Comparison of ENCODE assay signal across 10 mouse cellular contexts in genomic region chr16:45877171-45877570, GRCm38 (mm10).
A peak's percentile ranks its signal among the peaks of the same experiment; 100 is the strongest.
DNase-seq lines count a peak whose midpoint lies in the region; ATAC-seq and TF ChIP-seq lines count a peak whose summit lies in the region.
"Had no signal": no experiment of that assay in that cellular context is flagged by ENCODE, and none has a peak within 500 bp of the region (broad histone marks: within the 10 kb centered on the region; RNA-seq: fewer than 3 reads in every experiment).

No protein-coding gene starts in this region.

- H3K4me2 ChIP-seq in heart, embryonic 12.5 days: no peak overlapping the region
- H3K4me2 ChIP-seq in limb, embryonic 13.5 days (replicated peaks): no peak overlapping the region
- no peak overlapping the region for H3K4me2 ChIP-seq in intestine, postnatal 0 days (replicated peaks; ENCODE audit: low read depth)
- no peak overlapping the region for H3K4me2 ChIP-seq in liver, embryonic 11.5 days
- H3K4me2 ChIP-seq: embryonic facial prominence, embryonic 12.5 days had no signal

- no peak overlapping the region for H3K4me3 ChIP-seq in heart, embryonic 12.5 days
- H3K4me3 ChIP-seq in limb, embryonic 13.5 days: no peak overlapping the region
- no peak overlapping the region for H3K4me3 ChIP-seq in intestine, postnatal 0 days (ENCODE audit: low read depth, low read length)
- no peak overlapping the region for H3K4me3 ChIP-seq in liver, embryonic 11.5 days (ENCODE audit: low read depth, low read length)
- H3K4me3 ChIP-seq: embryonic facial prominence, embryonic 12.5 days had no signal

- no peaks in the 10 kb centered on the region for H3K27me3 ChIP-seq in heart, embryonic 12.5 days (replicated peaks)
- no peaks in the 10 kb centered on the region for H3K27me3 ChIP-seq in limb, embryonic 13.5 days
- no peaks in the 10 kb centered on the region for H3K27me3 ChIP-seq in intestine, postnatal 0 days (replicated peaks; ENCODE audit: control insufficient read depth, insufficient read depth, low read length)
- no peaks in the 10 kb centered on the region for H3K27me3 ChIP-seq in liver, embryonic 11.5 days (replicated peaks; ENCODE audit: control insufficient read depth, insufficient read depth, low read length)
- H3K27me3 ChIP-seq: embryonic facial prominence, embryonic 12.5 days had no signal

- DNase-seq in heart, adult 8-10 months (ENCODE audit: low spot score): no peak
- peak; percentile 30 for DNase-seq in urinary bladder, postnatal 14 days (ENCODE audit: low spot score)
- no peak for DNase-seq in urinary bladder, postnatal 10 days (ENCODE audit: low spot score)
- DNase-seq in liver, embryonic 11.5 days (ENCODE audit: low spot score): no peak
- no peak for DNase-seq in adrenal gland, adult 8-10 months
- DNase-seq: liver, postnatal 0 days had no signal

- peaks cover 12% of the 10 kb centered on the region for H3K4me1 ChIP-seq in heart, embryonic 12.5 days (replicated peaks)
- H3K4me1 ChIP-seq in limb, embryonic 13.5 days: peaks cover 42% of the 10 kb centered on the region
- 0 out of 2 replicates have a peak, but pooled peaks cover 6% of the 10 kb centered on the region for H3K4me1 ChIP-seq in intestine, postnatal 0 days (replicated peaks; ENCODE audit: control insufficient read depth, insufficient read depth, low read length)
- no peaks in the 10 kb centered on the region for H3K4me1 ChIP-seq in liver, embryonic 11.5 days (replicated peaks; ENCODE audit: control insufficient read depth, insufficient read depth, low read length)
- H3K4me1 ChIP-seq: embryonic facial prominence, embryonic 12.5 days had no signal

- H3K9me3 ChIP-seq in heart, embryonic 12.5 days (replicated peaks): no peaks in the 10 kb centered on the region
- no peaks in the 10 kb centered on the region for H3K9me3 ChIP-seq in limb, embryonic 13.5 days
- H3K9me3 ChIP-seq in intestine, postnatal 0 days (ENCODE audit: control insufficient read depth): no peaks in the 10 kb centered on the region
- no peaks in the 10 kb centered on the region for H3K9me3 ChIP-seq in liver, embryonic 11.5 days (ENCODE audit: control insufficient read depth, low read length)
- H3K9me3 ChIP-seq: embryonic facial prominence, embryonic 12.5 days had no signal

- no peak for ATAC-seq in heart, embryonic 12.5 days (ENCODE audit: insufficient number of reproducible peaks, low FRiP score)
- ATAC-seq in limb, embryonic 13.5 days (ENCODE audit: low FRiP score, low read depth): peak; percentile 84
- ATAC-seq in intestine, postnatal 0 days: no peak
- ATAC-seq in liver, embryonic 11.5 days (replicated peaks; ENCODE audit: low FRiP score): no peak
- ATAC-seq: liver, postnatal 0 days had no signal

- 75% methylated on average over 5 of the region's 5 CpGs for WGBS in heart, embryonic 12.5 days
- 39% methylated on average over 5 of the region's 5 CpGs for WGBS in limb, embryonic 13.5 days
- 73% methylated on average over 5 of the region's 5 CpGs for WGBS in intestine, postnatal 0 days
- WGBS in liver, embryonic 11.5 days: 77% methylated on average over 5 of the region's 5 CpGs

- H3K36me3 ChIP-seq in heart, embryonic 12.5 days: no peaks in the 10 kb centered on the region
- H3K36me3 ChIP-seq in limb, embryonic 13.5 days: no peaks in the 10 kb centered on the region
- H3K36me3 ChIP-seq in intestine, postnatal 0 days (ENCODE audit: control insufficient read depth, insufficient read depth): no peaks in the 10 kb centered on the region
- no peaks in the 10 kb centered on the region for H3K36me3 ChIP-seq in liver, embryonic 11.5 days (ENCODE audit: control insufficient read depth, insufficient read depth, low read length)
- H3K36me3 ChIP-seq: embryonic facial prominence, embryonic 12.5 days had no signal

- no peak overlapping the region for H3K9ac ChIP-seq in heart, embryonic 12.5 days
- no peak overlapping the region for H3K9ac ChIP-seq in limb, embryonic 13.5 days
- no peak overlapping the region for H3K9ac ChIP-seq in intestine, postnatal 0 days (ENCODE audit: low read depth, low read length)
- H3K9ac ChIP-seq in liver, embryonic 11.5 days (ENCODE audit: low read depth, low read length): no peak overlapping the region
- H3K9ac ChIP-seq: embryonic facial prominence, embryonic 12.5 days; liver, postnatal 0 days had no signal

- TF ChIP-seq CTCF in intestine, postnatal 0 days (IDR thresholded peaks at IDR 0.05; ENCODE audit: low read depth): no peak

- peak overlapping the region; percentile 11; the same call in 1 of the 2 replicates for H3K27ac ChIP-seq in heart, embryonic 12.5 days (ENCODE audit: poor library complexity, severe bottlenecking)
- H3K27ac ChIP-seq in limb, embryonic 13.5 days: peak overlapping the region; percentile 65
- no peak overlapping the region for H3K27ac ChIP-seq in intestine, postnatal 0 days (ENCODE audit: low read depth, low read length)
- H3K27ac ChIP-seq in liver, embryonic 11.5 days (ENCODE audit: low read depth, low read length): no peak overlapping the region
- H3K27ac ChIP-seq: embryonic facial prominence, embryonic 12.5 days had no signal

Comparison
In these comparisons a context has a peak if more than half of its experiments do, and no peak if none do; other contexts are left out.
1. H3K27ac ChIP-seq: peak in heart, embryonic 12.5 days (single experiment) and limb, embryonic 13.5 days (single experiment); none in intestine, postnatal 0 days (single experiment) and liver, embryonic 11.5 days (single experiment).